Mouse (Mus musculus): Measurements from ENCODE around the gene Marcks. TPM values are rescaled to one million over a fixed set of nuclear protein-coding genes. Genes with fewer than 3 reads are reported as not detected.

The Marcks gene
- total and polyA plus RNA-seq, 2 experiments from 2014 or later, result 244 to 539 TPM

DNA sequence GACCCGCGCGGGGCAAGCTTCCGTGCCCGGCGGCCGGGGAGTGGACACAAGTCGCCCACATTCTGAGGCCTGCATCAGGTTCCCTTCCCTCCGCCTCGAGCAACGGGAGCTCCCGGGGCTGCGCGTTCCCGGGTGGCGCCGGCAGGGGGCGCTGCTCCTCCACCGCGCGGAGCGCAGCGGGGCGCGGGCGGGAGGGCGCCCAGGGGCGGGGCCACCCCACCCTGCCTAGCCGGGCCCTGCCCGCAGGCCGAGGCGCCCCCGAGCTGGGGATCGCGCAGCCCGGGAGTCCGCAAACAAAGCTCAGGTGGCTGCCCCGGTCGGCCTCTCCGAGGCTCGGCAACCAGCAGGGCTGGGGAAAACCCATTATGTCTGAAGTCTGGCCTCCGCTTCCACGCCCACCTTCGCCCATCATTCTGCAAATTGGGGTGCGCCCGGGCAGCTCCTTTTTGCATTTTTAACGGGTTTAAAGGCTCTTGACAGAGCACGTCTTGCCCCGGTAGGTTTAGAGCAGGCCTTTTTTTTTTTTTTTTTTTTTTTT is 1.7 kb downstream of the Marcks start:
- H3K27ac ChIP-seq (ENCODE audit: low read depth, low read length), result peak overlapping the region; percentile 100
- TF ChIP-seq CTCF (IDR thresholded peaks at IDR 0.05; ENCODE audit: low read depth), result peak; percentile 84
- peaks cover 10% of the 10 kb centered on the region; the same call in 1 of the 2 replicates for H3K36me3 ChIP-seq (ENCODE audit: insufficient read depth)
- H3K9me3 ChIP-seq (ENCODE audit: low read length), result no peaks in the 10 kb centered on the region
- WGBS, result 5% methylated on average over 44 of the region's 49 CpGs
- ATAC-seq (peak; percentile 33), DNase-seq (peak; percentile 95)
- no peaks in the 10 kb centered on the region for H3K27me3 ChIP-seq (ENCODE audit: insufficient read depth, low read length)
- H3K9ac ChIP-seq, result peak overlapping the region; percentile 100
- peak overlapping the region; percentile 100 for H3K4me3 ChIP-seq (ENCODE audit: low read depth, low read length)
- H3K4me2 ChIP-seq (ENCODE audit: low read depth), result peak overlapping the region; percentile 88
- peaks cover 6% of the 10 kb centered on the region for H3K4me1 ChIP-seq (ENCODE audit: insufficient read depth)

DNA sequence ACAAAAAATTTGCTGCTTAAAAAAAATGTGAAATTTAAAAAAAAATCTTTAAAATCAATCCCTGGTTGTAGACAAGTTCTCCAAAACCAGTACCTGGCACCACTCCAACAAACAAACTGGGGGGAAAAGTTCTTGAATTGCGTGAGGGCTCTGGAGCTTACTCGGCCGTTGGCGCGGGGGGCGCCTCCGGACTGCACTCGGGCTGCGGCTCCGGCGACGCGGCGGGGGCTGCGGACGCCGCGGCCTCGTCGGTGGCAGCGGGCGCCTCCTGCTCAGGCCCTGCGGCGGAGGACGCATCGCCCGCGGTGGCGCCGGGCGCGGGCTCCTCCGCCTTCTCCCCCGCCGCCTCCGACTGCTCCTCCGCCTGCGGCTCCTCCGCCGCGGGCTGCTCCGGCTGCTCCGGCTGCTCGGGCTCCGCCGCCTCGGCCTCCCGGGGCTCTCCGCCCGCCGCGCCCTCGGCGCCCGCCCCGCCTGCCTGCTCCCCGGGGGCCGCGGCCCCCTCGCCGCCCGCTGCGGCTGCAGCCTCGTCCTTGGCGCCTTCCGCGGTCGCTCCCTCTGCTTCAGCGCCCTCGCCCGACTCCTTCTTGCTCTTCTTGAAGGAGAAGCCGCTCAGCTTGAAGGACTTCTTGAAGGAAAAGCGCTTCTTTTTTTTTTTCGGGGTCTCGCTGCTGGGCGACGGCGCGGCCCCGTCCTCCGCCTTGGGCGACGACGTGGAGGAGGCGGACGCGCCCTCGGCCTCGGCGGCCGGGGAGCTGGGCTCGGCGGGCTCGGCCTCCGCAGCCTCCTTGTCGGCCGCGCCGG is 2.6 kb downstream of the Marcks start:
- no peak for ATAC-seq
- Histone ChIP-seq H3K27ac (ENCODE audit: low read depth, low read length) (peak overlapping the region; percentile 100), H3K9ac (peak overlapping the region; percentile 100), H3K36me3 (ENCODE audit: insufficient read depth) (peaks cover 10% of the 10 kb centered on the region; the same call in 1 of the 2 replicates), H3K4me2 (ENCODE audit: low read depth) (peak overlapping the region; percentile 88), H3K9me3 (ENCODE audit: low read length) (no peaks in the 10 kb centered on the region), H3K4me1 (ENCODE audit: insufficient read depth) (peaks cover 6% of the 10 kb centered on the region; the same call in 1 of the 2 replicates), H3K4me3 (ENCODE audit: low read depth, low read length) (peak overlapping the region; percentile 100), H3K27me3 (ENCODE audit: insufficient read depth, low read length) (no peaks in the 10 kb centered on the region)
- DNase-seq, result peak; percentile 67
- WGBS, result 3% methylated on average over 95 of the region's 99 CpGs
- no peak for TF ChIP-seq CTCF (IDR thresholded peaks at IDR 0.05; ENCODE audit: low read depth)

DNA sequence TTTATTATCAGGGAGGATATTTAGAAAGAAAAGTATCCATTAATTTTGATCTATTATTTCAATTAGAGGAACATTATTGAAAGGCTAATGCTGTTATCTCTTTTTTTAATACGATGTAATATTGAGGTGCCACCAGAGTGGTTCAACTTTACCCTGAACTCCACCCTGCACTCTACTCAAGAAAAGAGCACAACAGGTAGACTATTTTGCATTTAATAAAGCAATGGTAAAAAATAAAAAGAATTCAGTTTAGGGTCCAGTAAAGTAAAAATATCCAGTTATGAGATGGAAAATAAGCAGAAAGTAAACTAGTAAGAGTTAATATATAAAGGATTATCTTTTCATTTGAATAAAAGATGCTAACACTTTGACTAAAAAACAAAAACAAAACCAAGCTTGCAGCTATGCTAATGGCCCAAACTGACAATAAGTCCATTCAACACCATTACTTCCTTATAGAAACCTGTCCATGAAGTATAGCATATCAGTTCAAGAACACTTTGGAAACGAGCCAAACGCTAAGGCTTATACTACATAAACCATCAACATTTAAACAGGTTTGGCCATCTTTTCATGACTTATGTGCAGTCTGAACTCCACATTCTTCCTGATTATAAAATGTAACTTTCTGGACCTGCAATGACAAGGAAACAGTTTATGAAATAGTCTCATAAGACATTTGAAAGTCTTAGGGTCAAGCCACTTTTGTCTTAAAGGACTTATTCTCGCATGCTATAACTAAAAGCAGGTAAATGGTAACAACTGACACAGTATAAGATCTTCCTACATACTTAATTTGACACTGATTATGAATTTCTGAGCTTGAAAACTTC is 4.6 kb downstream of the Marcks start:
- DNase-seq (no peak), ATAC-seq (no peak)
- Histone ChIP-seq H3K4me1 (ENCODE audit: insufficient read depth) (peaks cover 6% of the 10 kb centered on the region; the same call in 1 of the 2 replicates), H3K9ac (peak overlapping the region; percentile 33; the same call in 1 of the 2 replicates), H3K9me3 (ENCODE audit: low read length) (no peaks in the 10 kb centered on the region), H3K4me2 (ENCODE audit: low read depth) (peak overlapping the region; percentile 88), H3K36me3 (ENCODE audit: insufficient read depth) (peaks cover 10% of the 10 kb centered on the region; the same call in 1 of the 2 replicates), H3K4me3 (ENCODE audit: low read depth, low read length) (peak overlapping the region; percentile 100), H3K27me3 (ENCODE audit: insufficient read depth, low read length) (no peaks in the 10 kb centered on the region), H3K27ac (ENCODE audit: low read depth, low read length) (no peak overlapping the region)
- no peak for TF ChIP-seq CTCF (IDR thresholded peaks at IDR 0.05; ENCODE audit: low read depth)
- WGBS, result 63% methylated on average over 4 of the region's 4 CpGs

DNA sequence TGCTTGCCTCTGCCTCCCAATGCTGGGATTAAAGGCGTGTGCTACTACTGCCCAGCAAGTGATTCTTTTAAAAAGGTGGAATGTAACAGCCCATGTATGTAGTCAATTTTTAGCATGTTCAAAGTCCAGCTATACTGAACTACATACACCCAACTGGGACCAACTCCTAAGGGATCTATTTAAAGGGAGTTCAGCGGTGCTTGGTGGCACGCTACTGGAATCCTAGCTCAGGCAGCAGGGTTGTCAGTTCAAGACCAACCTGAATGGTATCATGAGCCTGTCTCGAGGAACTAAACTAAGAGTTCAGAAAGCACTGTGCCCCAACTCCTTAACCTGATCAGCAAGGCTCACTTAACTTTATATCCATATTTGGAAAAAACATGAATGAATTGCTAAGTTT is 6.0 kb downstream of the Marcks start:
- ATAC-seq, result no peak
- Histone ChIP-seq H3K9ac (no peak overlapping the region), H3K9me3 (ENCODE audit: low read length) (no peaks in the 10 kb centered on the region), H3K27ac (ENCODE audit: low read depth, low read length) (no peak overlapping the region), H3K4me2 (ENCODE audit: low read depth) (no peak overlapping the region), H3K4me3 (ENCODE audit: low read depth, low read length) (no peak overlapping the region), H3K36me3 (ENCODE audit: insufficient read depth) (peaks cover 10% of the 10 kb centered on the region; the same call in 1 of the 2 replicates), H3K4me1 (ENCODE audit: insufficient read depth) (peaks cover 6% of the 10 kb centered on the region; the same call in 1 of the 2 replicates), H3K27me3 (ENCODE audit: insufficient read depth, low read length) (no peaks in the 10 kb centered on the region)
- 91% methylated on average over 4 of the region's 4 CpGs for WGBS
- no peak for TF ChIP-seq CTCF (IDR thresholded peaks at IDR 0.05; ENCODE audit: low read depth)
- DNase-seq, result no peak

DNA sequence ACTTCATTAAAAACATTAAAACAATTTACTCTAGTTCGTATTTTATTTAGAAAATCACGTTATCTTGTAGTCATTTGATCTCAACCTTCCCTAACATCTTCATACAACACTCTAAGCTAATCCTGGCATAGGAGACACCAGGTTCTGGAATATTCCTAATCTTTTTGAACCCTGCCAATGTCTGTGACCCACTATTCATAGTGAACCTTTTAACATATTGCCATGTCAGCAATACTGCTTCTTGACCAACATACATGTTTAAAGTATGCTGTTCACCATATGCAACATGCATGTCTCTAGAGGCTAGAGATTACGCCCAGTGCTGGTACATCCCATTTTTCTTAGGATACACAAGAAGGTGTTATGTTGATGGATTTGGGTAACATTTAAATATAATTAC is 9.1 kb downstream of the Marcks start:
- TF ChIP-seq CTCF (IDR thresholded peaks at IDR 0.05; ENCODE audit: low read depth), result no peak
- H3K9me3 ChIP-seq (ENCODE audit: low read length), result no peaks in the 10 kb centered on the region
- H3K27ac ChIP-seq (ENCODE audit: low read depth, low read length), result no peak overlapping the region
- H3K27me3 ChIP-seq (ENCODE audit: insufficient read depth, low read length), result no peaks in the 10 kb centered on the region
- ATAC-seq (no peak), DNase-seq (no peak)
- no peak overlapping the region for H3K4me2 ChIP-seq (ENCODE audit: low read depth)
- H3K4me1 ChIP-seq (ENCODE audit: insufficient read depth), result peaks cover 6% of the 10 kb centered on the region; the same call in 1 of the 2 replicates
- 0 out of 2 replicates have a peak, but pooled peaks cover 5% of the 10 kb centered on the region for H3K36me3 ChIP-seq (ENCODE audit: insufficient read depth)
- H3K4me3 ChIP-seq (ENCODE audit: low read depth, low read length), result no peak overlapping the region
- H3K9ac ChIP-seq, result no peak overlapping the region
- WGBS, result 90% methylated on average over 3 of the region's 3 CpGs

DNA sequence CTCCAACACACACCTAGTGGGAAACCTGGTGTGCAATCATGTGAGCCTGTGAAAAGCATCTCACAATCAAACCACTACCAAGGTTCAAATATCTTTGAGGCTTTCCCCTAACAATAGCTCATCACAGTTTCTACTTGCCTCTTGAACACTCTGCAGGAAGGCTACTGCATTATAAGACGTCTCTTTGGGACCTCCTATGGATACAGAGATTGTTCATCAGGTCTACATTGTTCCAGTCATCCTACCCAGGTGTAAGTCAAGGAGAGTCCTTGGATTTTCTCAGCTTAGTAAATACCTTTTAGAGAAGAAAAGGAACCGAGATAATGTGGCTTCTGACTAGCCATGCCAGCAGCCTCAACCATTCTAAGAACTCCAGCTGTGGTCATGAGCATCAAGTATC is 23.4 kb downstream of the Marcks start:
- no peak for ATAC-seq
- H3K9me3 ChIP-seq (ENCODE audit: low read length), result no peaks in the 10 kb centered on the region
- H3K36me3 ChIP-seq (ENCODE audit: insufficient read depth), result no peaks in the 10 kb centered on the region

More for the DNA sequence above, 23.4 kb downstream of the Marcks start:
- Histone ChIP-seq H3K27ac (ENCODE audit: low read depth, low read length) (no peak overlapping the region), H3K4me3 (ENCODE audit: low read depth, low read length) (no peak overlapping the region), H3K27me3 (ENCODE audit: insufficient read depth, low read length) (no peaks in the 10 kb centered on the region), H3K4me2 (ENCODE audit: low read depth) (no peak overlapping the region), H3K4me1 (ENCODE audit: insufficient read depth) (no peaks in the 10 kb centered on the region), H3K9ac (no peak overlapping the region)
- TF ChIP-seq CTCF (IDR thresholded peaks at IDR 0.05; ENCODE audit: low read depth), result no peak
- no peak for DNase-seq
- WGBS, result 72% methylated on average over 2 of the region's 2 CpGs
